Mouse (Mus musculus) lung, postnatal 36 days (tissue): ENCODE measurements around the gene Fto.

ENCODE experiments used
- DNase-seq: peaks from one replicate; pipeline ENCODE4 v3.0.0; 2022; ENCODE audit warnings: mixed read lengths

Gene Fto

DNA sequence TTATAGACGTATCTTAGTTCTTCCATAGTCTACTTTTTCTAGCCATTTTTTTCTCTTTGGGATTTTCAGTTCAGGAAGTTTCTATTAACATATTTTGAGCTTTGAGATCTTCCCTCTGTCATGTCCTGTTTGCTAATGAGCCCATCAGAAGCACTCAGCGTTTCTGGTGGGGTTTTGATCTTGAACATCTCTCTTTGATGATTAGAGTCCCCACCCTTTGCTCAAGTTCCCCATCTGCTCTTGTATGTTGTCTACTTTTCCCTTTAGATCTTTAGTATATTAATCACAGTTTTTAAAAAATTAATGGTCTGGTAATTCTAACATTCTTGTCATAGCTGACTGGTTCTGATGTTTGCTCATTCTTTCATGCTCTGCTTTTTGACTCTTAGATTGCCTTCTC lies 150.4 kb downstream of the Fto start:
- DNase-seq: no peak

DNA sequence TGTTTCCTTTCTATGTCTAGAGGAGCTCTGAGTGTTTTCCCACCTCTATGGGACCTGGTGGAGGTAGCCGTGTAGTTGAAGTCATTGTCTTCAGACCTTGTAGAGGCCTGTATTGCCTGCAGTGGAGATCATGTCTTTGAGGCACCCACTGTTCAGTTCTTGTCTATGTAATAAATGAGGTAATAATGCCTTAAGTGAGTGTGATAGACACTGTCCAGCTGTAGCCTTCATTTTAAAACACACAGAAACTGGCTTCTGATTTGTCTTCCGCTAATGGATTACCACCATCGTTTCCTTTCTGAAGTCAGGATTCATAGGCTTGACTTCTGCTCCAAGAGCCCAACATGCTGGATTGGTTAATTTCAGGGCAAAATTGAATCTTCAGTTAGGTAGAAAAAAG lies 154.1 kb downstream of the Fto start:
- DNase-seq: peak; percentile 71

DNA sequence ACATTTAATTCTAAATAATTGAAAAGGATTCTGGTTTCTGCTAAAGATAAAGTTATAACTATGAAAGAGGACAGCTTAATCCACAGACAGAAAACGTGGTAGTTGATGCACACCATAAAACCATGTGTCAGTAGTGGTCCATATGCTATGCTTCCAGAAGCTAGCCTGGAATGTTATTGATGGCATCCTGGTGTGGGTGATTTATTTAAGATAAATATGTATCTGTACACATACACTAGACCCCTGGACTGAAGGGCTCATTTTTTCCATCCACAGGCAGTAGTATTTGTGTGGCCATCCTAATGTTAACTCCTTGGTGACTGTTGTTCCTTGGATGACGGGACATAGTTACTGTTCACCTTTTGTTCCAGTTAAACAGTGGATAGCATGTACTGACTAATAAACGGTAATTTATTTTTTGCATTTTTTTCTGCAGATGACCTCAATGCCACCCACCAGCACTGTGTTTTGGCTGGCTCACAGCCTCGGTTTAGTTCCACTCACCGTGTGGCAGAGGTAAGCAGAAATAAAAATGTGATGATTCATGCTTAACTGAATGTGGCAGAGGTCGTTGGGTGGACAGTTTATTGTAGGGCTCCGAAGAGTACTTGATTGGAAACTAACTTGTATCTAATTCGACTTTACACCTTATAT lies 154.7 kb downstream of the Fto start:
- DNase-seq: no peak

DNA sequence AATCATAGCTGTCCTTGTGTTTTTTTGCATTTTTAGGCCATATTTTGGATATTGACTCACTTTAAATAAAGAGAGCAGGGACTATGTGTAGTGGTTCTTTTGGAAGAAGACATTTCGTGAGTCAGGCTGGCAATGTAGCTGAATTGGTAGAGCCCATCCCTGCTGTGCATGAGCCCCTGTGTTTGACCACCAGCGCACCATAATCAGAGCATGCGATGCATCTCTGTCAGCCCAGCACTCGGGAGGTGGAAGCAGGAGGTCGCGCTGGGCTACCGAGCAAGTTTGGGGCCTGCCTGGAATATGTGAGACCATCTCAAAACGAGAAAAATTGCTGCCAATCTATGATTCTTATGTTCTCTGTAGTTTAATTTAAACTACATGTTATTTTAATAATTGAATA lies 156.1 kb downstream of the Fto start:
- DNase-seq: no peak

DNA sequence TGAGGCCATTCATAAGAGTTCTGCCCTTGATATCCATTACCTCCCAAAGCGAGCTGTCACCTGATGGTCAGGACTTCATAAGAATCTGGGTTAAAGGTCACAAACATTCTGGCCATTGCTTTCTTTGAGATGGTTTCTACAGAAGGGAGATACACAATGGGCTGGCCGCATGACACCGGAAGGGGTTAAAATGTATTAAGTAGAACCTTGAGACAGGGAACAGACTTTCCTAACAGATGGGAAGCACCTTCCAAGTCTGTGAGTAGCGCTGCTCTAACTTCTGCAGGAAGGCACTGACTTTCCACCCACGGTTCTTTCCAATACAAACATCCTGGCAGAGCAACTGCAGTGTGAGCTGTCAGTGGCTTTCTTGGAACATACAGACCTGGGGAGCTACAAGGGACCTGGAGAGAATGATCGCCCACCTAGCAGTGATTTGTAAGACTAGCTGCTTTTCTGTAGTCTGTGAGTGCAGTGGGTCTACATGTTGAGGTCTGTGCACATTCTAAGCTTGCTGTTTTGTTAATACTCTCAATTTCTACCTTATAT lies 161.5 kb downstream of the Fto start:
- DNase-seq: no peak

DNA sequence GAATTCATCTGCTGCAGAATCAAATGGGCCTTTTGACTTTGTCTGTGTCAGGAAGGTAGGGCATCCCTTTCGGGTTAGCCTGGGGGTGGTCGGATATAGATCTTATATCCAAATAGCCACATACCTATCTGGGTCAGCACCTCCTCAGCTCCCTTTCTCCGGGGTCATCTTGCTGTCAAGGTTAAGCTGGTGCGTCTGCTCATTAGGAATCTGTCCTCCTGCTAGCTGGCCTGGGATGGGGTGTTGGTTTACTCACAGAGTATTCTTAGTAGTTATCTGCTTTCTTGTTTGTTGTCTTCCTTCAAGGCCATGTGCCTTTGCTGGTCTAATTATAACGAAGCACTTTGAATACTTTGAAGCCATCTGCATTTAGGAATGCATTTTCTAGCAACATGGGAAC lies 163.7 kb downstream of the Fto start:
- DNase-seq: no peak

DNA sequence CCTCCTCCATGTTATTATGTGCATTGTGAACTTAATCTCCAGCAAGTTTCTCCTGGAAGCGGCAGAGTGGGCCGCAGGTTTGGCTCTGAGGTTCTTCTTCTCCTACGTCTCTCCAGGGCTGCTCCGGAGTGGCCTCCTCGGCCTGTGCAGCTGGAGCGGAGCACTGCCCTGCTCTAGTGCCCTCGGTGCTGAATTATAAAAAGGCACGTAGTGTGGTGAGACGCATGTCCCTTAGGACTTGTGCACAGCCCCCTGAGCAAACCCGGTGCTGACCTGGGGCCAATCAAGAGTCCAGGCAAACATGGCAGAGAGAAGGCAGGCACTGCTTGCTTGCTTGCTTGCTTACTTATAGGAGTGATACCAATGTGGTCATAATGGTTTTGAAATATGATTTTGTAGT lies 164.1 kb downstream of the Fto start:
- DNase-seq: no peak

DNA sequence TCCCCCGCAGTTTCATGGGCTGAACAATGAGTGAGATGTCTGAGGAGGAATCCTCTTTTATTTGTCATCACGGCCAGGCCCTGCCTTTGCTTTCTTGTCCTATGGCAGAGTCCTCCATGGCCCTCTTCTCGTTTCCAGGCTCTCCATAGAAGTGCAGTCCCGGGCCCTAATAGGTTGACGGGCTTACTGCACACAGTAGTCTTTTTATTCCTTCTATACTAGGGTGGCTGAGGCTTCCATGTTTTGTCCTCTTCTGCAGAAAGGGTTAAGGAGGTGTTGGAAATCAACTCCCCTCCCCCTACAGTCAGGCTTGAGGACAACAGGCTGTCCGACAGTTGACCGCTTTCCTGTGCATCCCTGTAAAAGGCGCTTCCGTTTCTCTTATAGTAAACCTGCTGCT lies 169.2 kb downstream of the Fto start:
- DNase-seq: no peak

DNA sequence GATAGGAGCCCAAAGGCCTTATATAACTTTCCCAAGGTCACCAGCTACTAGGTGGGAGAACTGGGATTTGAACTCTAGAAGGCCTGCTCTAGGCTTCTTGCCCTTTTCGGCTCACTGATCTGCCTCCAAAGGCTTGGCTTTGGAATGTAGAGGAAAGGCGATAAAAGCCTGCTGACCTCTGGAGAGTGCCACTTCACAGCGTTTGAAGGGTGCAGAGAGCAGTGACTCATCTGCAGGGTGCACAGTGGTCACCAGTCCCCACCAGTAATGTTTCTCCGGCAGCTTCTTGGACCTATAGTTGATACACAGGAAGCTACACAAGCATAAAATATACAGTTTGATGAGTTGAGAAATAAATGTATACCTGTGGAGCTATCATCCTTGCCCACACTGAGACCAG lies 173.1 kb downstream of the Fto start:
- peak; percentile 66 for DNase-seq

DNA sequence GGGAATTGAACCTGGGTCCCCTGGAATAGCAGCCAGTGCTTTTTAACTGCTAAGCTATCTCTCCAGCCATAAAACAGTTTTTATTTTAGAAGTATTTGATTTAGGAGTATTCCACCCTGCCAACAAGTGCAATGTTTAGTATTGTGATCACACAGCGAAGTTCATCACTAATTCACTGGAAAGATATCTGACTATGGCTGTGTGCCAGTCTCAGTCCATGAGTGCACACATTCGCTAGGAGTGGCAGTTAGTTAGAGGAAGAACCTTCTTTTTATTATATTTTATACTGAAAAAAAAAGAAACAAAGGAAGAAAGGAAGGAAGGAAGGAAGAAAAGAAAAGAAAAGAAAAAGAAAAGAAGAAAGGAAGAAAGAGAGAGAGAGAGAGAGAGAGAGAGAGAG lies 174.1 kb downstream of the Fto start:
- DNase-seq: no peak

DNA sequence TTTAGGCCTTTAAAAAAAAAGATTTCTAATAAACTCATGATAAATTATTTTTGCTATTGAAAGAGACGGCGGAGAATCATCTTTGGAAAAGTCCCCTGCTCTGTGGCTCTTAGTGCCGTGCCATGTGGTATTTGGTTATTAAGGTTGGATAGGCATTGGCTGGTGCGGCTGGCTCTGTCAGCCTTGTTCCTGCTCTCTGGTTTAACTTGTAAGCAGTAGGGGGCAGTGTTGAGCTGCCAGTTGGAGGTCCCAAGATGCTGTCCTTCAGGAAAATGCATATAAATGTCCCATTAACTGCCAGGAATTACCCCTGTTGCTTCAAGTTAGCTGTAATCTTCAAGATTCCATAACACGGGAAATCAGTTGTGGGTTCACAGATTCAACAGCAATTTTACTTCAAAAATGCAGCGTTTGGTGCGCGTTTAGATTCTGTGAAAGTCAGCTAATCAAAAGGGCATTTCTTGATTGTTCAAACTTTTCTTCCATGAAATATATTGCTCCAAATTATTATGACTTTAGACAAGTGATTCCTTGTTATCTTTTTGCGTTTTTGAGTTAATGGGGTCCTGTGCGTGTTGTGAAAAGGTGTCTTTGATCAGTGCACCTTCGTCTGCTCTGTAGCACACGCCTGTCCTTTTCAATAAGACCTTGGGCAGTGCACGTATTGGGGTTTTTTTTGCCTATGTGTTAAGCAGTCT lies 174.9 kb downstream of the Fto start:
- peak; percentile 90 for DNase-seq

DNA sequence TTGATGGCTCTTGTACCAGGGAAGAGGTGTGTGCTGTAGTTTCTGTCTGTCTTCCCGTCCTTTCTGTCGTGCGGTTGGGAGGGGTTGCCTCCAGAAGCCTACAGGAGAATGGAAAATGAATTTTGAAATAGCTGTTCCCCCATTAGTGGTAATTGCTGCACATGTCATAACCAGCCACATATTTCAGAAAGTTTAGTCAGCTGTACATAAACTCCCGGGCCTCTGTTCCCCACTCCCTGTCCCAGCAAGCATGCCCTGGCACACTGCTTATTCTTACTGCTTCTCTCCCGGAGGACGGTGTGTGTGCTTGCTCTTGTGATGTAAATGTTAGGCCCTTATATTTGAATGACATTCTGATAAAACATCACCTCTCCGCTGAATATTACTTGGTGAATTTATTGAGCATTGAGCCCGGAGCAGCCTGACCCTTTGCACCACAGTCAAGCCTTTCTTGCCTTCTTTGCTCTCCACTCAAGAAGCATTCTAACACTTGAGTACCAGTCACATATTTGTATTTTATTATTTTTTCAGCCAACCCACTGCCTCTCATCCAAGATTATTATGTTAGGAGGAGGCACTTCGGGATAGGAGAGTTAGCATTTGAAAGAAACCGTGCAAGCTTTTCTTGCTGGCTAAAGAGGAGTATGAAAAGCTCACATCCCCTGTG lies 175.6 kb downstream of the Fto start:
- DNase-seq: peak; percentile 31

DNA sequence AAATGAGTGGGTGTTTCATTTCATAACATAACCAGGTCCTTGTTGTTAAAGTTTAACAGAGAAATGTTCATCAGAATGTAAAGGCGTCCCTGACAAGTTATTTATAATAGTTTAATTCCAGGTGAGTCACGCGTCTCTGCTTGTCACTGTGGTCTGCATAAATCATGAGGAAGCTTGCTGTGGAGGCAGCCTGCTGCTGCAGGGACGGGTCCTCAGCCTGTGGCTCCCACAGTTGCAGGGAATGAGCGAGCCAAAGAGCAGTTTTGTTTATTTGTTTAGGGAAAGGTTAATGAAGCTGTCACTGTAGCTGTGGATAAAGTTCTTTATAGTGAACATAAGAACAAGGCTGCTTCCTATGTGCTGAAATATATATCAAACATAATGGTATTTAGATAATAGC lies 176.7 kb downstream of the Fto start:
- DNase-seq: no peak

DNA sequence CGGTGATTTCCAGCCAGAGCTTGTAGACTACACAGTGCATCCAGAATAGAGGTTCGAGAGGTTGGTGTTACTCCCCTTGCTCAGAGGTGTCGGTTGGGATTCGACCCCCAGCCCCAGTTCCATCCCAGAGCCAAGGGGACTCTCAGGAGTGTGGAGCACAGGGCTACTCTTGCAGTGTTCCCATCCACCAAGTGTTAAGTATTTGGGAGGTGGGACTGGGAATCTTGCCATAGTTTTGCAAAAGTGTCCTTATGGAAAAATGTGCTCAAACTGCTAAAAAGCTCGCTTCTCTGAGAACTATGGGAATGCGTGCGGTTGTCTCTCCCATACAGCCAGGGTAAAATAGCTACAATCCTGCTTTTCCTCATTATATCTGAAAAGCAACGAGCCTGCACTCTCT lies 180.0 kb downstream of the Fto start:
- peak; percentile 46 for DNase-seq

DNA sequence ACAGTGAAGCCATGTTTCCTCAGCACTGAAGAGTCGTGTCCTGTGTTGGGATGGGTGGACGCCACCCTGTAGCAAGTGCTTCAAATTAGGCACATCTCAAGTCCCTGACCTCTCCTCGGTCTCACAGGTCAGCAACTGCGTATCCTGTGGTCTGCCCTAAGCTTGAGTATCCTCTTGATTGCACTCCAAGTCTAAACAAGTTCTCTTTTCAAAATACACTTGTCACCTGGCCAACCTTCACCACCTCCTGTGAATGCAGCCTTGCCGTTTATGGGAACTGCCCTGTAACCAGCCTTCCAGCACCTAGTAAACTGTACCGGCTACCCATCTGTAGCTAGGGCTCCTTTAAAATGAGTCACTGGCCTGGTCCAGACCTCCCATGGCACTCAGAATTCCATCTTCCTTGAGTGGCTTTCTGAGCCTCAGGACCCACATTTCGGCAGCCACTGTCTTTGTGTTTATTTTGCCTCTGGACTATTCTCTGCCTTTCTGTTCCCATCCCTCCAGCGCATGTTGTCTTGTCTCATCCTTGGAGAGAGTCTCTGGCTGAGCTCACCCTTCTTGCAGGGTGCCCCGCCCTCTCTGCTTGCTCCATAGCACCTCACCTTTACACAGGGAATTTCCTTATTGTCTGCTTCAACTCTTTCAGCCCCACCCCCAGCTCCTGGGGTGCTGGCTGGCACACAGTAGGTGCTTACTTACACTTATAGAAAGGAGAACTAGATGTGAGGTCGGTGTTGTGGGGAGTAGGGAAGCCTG lies 181.4 kb downstream of the Fto start:
- peak; percentile 60 for DNase-seq

DNA sequence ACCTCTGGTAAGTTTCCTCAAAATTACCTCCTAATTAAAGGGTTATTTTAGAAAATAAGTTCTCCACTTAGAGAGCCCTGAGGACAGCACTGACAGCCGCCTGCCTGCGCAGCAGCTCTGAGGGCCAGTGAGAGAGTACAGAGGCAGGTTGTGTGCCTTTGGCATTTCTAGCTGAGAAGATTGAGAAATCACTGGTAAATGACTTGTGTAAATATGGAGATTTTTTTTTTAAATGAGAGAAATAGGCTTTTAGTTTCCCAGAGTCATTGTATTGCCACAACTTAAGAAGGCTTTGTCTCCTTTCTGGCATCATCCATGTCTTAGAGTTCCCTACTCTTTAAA lies 181.9 kb downstream of the Fto start:
- DNase-seq: peak; percentile 49

DNA sequence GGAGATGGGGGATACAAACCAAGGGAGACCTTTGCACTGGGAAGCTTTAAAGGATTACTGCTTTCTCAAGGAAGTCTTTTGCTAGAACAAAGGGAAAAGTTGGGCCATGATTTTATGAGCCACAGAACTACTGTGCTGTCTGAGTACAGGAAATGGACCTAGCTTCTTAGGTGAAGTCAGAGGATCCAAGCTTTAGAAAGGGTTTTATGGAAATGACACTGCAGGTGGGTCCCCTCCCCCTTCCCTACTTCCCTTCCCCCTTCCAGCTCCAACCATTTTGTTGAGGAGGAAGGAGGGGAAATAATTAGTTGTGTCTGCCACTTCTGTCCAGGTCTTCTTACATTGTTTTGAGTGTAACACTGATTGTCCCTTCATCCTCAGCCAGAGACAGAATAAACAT lies 182.7 kb downstream of the Fto start:
- no peak for DNase-seq

DNA sequence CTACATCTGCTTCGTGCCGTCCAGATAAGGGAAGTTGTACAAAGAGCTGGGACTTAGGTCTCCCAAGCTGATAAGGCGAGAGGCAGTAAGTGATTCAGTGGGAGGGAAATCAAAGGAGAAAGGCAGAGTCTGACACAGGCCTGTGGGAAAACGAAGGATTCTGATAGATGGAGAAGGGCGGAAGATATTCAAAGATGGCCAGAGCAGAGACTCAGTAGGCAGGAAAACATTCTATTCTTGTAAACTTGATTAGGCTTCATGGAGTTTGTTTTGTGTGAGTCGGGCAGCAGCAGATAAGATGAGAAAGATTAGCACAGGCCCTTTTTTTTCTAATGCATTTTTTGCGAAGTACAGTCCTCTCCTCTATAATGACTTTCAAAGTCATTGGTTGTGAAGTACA lies 183.6 kb downstream of the Fto start:
- no peak for DNase-seq

DNA sequence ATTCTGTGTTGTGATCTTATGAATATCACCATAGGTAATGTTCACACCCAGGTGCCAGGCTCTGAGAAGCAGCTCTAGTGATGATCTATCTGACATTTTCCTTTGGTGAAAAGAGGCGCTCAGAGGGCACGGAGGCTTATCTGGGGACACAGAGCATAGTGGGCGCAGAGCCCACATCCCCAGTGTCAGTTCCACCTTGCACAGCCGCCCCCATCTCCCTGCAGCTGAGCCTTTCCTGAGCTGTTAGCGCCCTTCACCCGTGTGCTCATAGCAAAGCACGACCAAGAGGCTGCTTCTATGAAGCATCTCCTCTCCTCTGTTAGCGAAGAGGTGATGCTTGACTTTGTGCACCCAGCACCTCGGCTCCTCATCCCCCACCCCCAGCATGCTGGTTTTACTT lies 185.3 kb downstream of the Fto start:
- no peak for DNase-seq

DNA sequence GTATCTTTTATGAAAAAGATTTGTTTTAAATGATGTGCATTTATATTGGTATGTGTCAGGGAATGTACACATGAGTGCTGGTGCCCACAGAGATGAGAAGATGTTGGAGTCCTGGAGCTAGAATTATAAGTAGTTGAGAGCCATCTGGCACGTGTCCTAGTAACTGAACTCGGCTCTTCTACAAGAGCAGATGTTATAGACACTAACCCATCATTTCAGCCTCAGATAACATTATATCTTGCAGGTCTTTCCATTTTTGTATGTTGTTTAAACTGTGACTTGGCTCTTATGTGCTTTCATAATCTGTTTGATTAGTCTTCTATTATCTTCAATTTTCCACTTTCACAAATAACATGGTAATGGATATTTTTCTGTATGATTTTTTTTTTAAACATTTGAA lies 186.0 kb downstream of the Fto start:
- DNase-seq: no peak

DNA sequence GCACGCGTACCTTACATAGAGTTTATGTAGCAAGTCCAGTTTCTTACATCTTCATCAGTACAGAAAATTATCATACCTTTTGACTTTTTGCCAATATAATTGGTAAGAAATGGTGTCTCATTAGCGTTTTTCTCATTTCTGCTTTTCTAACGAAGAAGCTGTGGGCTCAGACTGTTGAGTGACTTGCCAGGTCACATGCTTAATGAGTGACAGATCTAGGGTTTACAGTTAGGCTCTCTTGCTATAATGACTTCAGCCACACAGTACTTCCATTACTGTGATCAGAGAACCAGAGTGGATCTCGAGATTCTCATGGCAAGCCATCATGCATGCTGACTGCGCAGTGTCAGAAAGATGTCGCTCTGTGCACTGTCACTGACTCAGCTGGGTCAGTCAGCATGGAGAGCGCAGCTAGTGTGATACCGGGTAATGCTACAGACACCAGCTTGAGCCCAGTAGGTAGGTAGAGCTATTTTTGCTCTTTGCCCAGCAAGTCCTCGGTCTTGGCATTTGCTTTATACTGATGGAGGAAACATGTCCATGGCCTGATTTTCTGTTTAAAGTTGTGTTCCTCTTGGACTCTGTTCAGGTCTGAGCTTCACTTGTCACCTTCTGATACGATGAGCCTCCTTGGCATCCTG lies 188.8 kb downstream of the Fto start:
- no peak for DNase-seq

DNA sequence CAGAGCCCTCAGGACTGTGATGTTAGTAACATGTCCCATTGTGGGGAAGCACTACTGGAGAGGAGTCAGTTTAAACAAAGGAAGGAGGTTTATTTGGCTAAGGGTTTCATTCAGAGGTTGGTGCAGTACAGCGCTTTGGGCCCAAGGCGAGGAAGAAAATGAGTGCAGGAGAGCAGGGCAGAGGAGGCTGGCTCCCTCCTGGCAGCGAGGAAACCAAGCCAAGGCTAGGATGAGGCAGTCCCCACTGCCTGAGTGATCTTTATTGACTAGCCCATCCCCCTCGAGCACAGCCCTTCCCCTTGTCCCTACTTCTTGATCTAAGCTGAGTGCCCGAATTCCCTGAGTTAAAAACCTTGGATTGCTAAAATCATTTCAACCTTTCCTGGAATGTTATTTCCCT lies 189.5 kb downstream of the Fto start:
- DNase-seq: no peak

DNA sequence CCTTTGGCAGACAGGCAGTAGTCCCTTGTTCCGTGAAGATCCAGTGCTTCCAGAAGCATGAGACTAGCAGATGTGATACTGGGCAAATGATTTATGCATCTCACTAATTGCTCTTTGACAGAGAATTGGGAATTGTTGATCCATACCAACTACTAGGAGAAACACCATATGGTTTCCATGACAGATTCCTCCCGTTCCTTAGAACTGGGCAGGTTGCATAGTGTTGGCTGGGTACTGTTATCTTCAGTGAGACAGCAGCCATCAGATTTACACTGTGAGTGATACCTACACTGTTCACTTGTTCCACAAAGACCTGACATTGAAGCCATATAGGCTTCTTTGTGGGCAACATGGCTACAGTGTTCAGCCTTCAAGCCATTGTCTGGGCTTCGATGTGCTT lies 191.0 kb downstream of the Fto start:
- no peak for DNase-seq
